Mouse (Mus musculus): ENCODE measurements around the gene 2310050C09Rik. TPM values are rescaled to one million over a fixed set of nuclear protein-coding genes. Genes with fewer than 3 reads are reported as not detected.

Gene 2310050C09Rik
- polyA plus RNA-seq, 2 experiments, result not detected

DNA sequence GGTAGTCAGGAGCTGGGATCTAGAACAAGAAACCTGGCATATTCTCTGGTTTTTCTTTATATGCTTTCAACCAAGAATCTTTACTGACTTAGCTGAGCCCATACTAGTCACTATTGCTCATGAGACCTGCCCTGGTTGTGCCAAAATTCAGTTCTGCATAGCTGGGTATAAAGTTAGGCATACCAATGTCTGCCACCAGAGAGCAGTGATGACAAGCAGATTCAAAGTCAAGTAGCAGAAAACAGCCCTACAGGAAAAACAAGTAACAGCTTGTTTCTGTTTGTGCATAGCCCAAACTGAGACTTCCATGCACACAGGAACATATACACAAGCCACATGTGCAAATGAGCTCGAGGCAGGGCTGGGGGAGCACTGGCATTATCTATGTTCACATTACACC lies 44.2 kb downstream of the 2310050C09Rik start:
- 4% methylated on average over 1 of the region's 1 CpGs for WGBS (ENCODE audit: insufficient replicate concordance)
- H3K27me3 ChIP-seq (ENCODE audit: control insufficient read depth, insufficient read depth, low read length), result no peaks in the 10 kb centered on the region
- H3K36me3 ChIP-seq (replicated peaks; ENCODE audit: control insufficient read depth, insufficient read depth, low read depth), result no peaks in the 10 kb centered on the region
- DNase-seq (ENCODE audit: low read depth in 3 of 3, low spot score in 3 of 3) (no peak), ATAC-seq (ENCODE audit: insufficient read depth) (no peak)
- TF ChIP-seq EP300 (IDR thresholded peaks at IDR 0.05; ENCODE audit: low read depth) (no peak), CTCF (IDR thresholded peaks at IDR 0.05; ENCODE audit: low read depth) (no peak)
- no peaks in the 10 kb centered on the region for H3K4me1 ChIP-seq (replicated peaks; ENCODE audit: control insufficient read depth in 2 of 2, insufficient read depth in 2 of 2, low read length in 1 of 2)
- no peak overlapping the region for H3K4me2 ChIP-seq (ENCODE audit: low read depth)
- no peaks in the 10 kb centered on the region for H3K9me3 ChIP-seq (ENCODE audit: control insufficient read depth, low read length)
- H3K9ac ChIP-seq (replicated peaks), result no peak overlapping the region
- H3K4me3 ChIP-seq (ENCODE audit: insufficient read depth in 1 of 2, low read depth in 2 of 2, low read length in 2 of 2), result no peak overlapping the region
- H3K27ac ChIP-seq, result no peak overlapping the region

Other genes starting within 250 kb of the 2310050C09Rik start
- not detected in 2 replicates for gene Lce6a, start 248.6 kb downstream of the 2310050C09Rik start, polyA plus RNA-seq (2012; rRNA removed)
- not detected in 2 replicates for gene Lce6a, start 248.6 kb downstream of the 2310050C09Rik start, polyA plus RNA-seq (2014; fragmentation: Nextera tagmentation; extraction: Ambion mirVana)
- not detected in 2 replicates for gene Lce1a1, start 221.9 kb downstream of the 2310050C09Rik start, polyA plus RNA-seq (2012; rRNA removed)
- not detected in 2 replicates for gene Lce1a1, start 221.9 kb downstream of the 2310050C09Rik start, polyA plus RNA-seq (2014; fragmentation: Nextera tagmentation; extraction: Ambion mirVana)
- not detected in 2 replicates for gene Lce1b, start 213.3 kb downstream of the 2310050C09Rik start, polyA plus RNA-seq (2012; rRNA removed)
- gene Lce1b, start 213.3 kb downstream of the 2310050C09Rik start, polyA plus RNA-seq (2014; fragmentation: Nextera tagmentation; extraction: Ambion mirVana), result not detected in 2 replicates
- gene Lce1a2, start 199.9 kb downstream of the 2310050C09Rik start, polyA plus RNA-seq (2012; rRNA removed), result not detected in 2 replicates
- gene Lce1a2, start 199.9 kb downstream of the 2310050C09Rik start, polyA plus RNA-seq (2014; fragmentation: Nextera tagmentation; extraction: Ambion mirVana), result not detected in 2 replicates
- not detected in 2 replicates for gene Lce1c, start 191.0 kb downstream of the 2310050C09Rik start, polyA plus RNA-seq (2012; rRNA removed)
- gene Lce1c, start 191.0 kb downstream of the 2310050C09Rik start, polyA plus RNA-seq (2014; fragmentation: Nextera tagmentation; extraction: Ambion mirVana), result not detected in 2 replicates
- not detected in 2 replicates for gene Lce1d, start 183.0 kb downstream of the 2310050C09Rik start, polyA plus RNA-seq (2012; rRNA removed)
- gene Lce1d, start 183.0 kb downstream of the 2310050C09Rik start, polyA plus RNA-seq (2014; fragmentation: Nextera tagmentation; extraction: Ambion mirVana), result not detected in 2 replicates
- not detected in 2 replicates for gene Lce1e, start 161.1 kb downstream of the 2310050C09Rik start, polyA plus RNA-seq (2012; rRNA removed)
- not detected in 2 replicates for gene Lce1e, start 161.1 kb downstream of the 2310050C09Rik start, polyA plus RNA-seq (2014; fragmentation: Nextera tagmentation; extraction: Ambion mirVana)
- not detected in 2 replicates for gene Lce1f, start 149.9 kb downstream of the 2310050C09Rik start, polyA plus RNA-seq (2012; rRNA removed)
- not detected in 2 replicates for gene Lce1f, start 149.9 kb downstream of the 2310050C09Rik start, polyA plus RNA-seq (2014; fragmentation: Nextera tagmentation; extraction: Ambion mirVana)
- gene Gm38119, start 131.1 kb downstream of the 2310050C09Rik start, polyA plus RNA-seq (2012; rRNA removed), result not detected in 2 replicates
- not detected in 2 replicates for gene Gm38119, start 131.1 kb downstream of the 2310050C09Rik start, polyA plus RNA-seq (2014; fragmentation: Nextera tagmentation; extraction: Ambion mirVana)
- gene Lce1g, start 117.9 kb downstream of the 2310050C09Rik start, polyA plus RNA-seq (2012; rRNA removed), result not detected in 2 replicates
- gene Lce1g, start 117.9 kb downstream of the 2310050C09Rik start, polyA plus RNA-seq (2014; fragmentation: Nextera tagmentation; extraction: Ambion mirVana), result not detected in 2 replicates
- gene Lce1h, start 105.2 kb downstream of the 2310050C09Rik start, polyA plus RNA-seq (2012; rRNA removed), result not detected in 2 replicates
- not detected in 2 replicates for gene Lce1h, start 105.2 kb downstream of the 2310050C09Rik start, polyA plus RNA-seq (2014; fragmentation: Nextera tagmentation; extraction: Ambion mirVana)
- gene Lce1i, start 91.3 kb downstream of the 2310050C09Rik start, polyA plus RNA-seq (2012; rRNA removed), result not detected in 2 replicates
- gene Lce1i, start 91.3 kb downstream of the 2310050C09Rik start, polyA plus RNA-seq (2014; fragmentation: Nextera tagmentation; extraction: Ambion mirVana), result not detected in 2 replicates
- gene Lce1j, start 79.7 kb downstream of the 2310050C09Rik start, polyA plus RNA-seq (2012; rRNA removed), result not detected in 2 replicates
- not detected in 2 replicates for gene Lce1j, start 79.7 kb downstream of the 2310050C09Rik start, polyA plus RNA-seq (2014; fragmentation: Nextera tagmentation; extraction: Ambion mirVana)
- not detected in 2 replicates for gene Lce1k, start 62.3 kb downstream of the 2310050C09Rik start, polyA plus RNA-seq (2012; rRNA removed)
- gene Lce1k, start 62.3 kb downstream of the 2310050C09Rik start, polyA plus RNA-seq (2014; fragmentation: Nextera tagmentation; extraction: Ambion mirVana), result not detected in 2 replicates
- gene Kprp, start 43.0 kb downstream of the 2310050C09Rik start, polyA plus RNA-seq (2012; rRNA removed), result not detected in 2 replicates
- gene Kprp, start 43.0 kb downstream of the 2310050C09Rik start, polyA plus RNA-seq (2014; fragmentation: Nextera tagmentation; extraction: Ambion mirVana), result not detected in 2 replicates
- gene Lce1l, start 18.9 kb downstream of the 2310050C09Rik start, polyA plus RNA-seq (2012; rRNA removed), result not detected in 2 replicates
- not detected in 2 replicates for gene Lce1l, start 18.9 kb downstream of the 2310050C09Rik start, polyA plus RNA-seq (2014; fragmentation: Nextera tagmentation; extraction: Ambion mirVana)
- gene Lce3a, start 56.0 kb upstream of the 2310050C09Rik start, polyA plus RNA-seq (2012; rRNA removed), result not detected in 2 replicates
- gene Lce3a, start 56.0 kb upstream of the 2310050C09Rik start, polyA plus RNA-seq (2014; fragmentation: Nextera tagmentation; extraction: Ambion mirVana), result not detected in 2 replicates
- not detected in 2 replicates for gene Lce3b, start 62.8 kb upstream of the 2310050C09Rik start, polyA plus RNA-seq (2012; rRNA removed)
- gene Lce3b, start 62.8 kb upstream of the 2310050C09Rik start, polyA plus RNA-seq (2014; fragmentation: Nextera tagmentation; extraction: Ambion mirVana), result not detected in 2 replicates
- gene Lce3c, start 74.3 kb upstream of the 2310050C09Rik start, polyA plus RNA-seq (2012; rRNA removed), result not detected in 2 replicates
- not detected in 2 replicates for gene Lce3c, start 74.3 kb upstream of the 2310050C09Rik start, polyA plus RNA-seq (2014; fragmentation: Nextera tagmentation; extraction: Ambion mirVana)
- gene Lce3d, start 87.2 kb upstream of the 2310050C09Rik start, polyA plus RNA-seq (2012; rRNA removed), result not detected in 2 replicates
- not detected in 2 replicates for gene Lce3d, start 87.2 kb upstream of the 2310050C09Rik start, polyA plus RNA-seq (2014; fragmentation: Nextera tagmentation; extraction: Ambion mirVana)
- gene Lce3e, start 96.8 kb upstream of the 2310050C09Rik start, polyA plus RNA-seq (2012; rRNA removed), result not detected in 2 replicates
- not detected in 2 replicates for gene Lce3e, start 96.8 kb upstream of the 2310050C09Rik start, polyA plus RNA-seq (2014; fragmentation: Nextera tagmentation; extraction: Ambion mirVana)
- not detected in 2 replicates for gene Lce3f, start 122.0 kb upstream of the 2310050C09Rik start, polyA plus RNA-seq (2012; rRNA removed)
- not detected in 2 replicates for gene Lce3f, start 122.0 kb upstream of the 2310050C09Rik start, polyA plus RNA-seq (2014; fragmentation: Nextera tagmentation; extraction: Ambion mirVana)
- gene Crct1, start 145.5 kb upstream of the 2310050C09Rik start, polyA plus RNA-seq (2012; rRNA removed), result not detected in 2 replicates
- gene Crct1, start 145.5 kb upstream of the 2310050C09Rik start, polyA plus RNA-seq (2014; fragmentation: Nextera tagmentation; extraction: Ambion mirVana), result not detected in 2 replicates
- not detected in 2 replicates for gene Lce1m, start 148.8 kb upstream of the 2310050C09Rik start, polyA plus RNA-seq (2012; rRNA removed)
- gene Lce1m, start 148.8 kb upstream of the 2310050C09Rik start, polyA plus RNA-seq (2014; fragmentation: Nextera tagmentation; extraction: Ambion mirVana), result not detected in 2 replicates
- gene Gm4858, start 198.6 kb upstream of the 2310050C09Rik start, polyA plus RNA-seq (2012; rRNA removed), result not detected in 2 replicates
- gene Gm4858, start 198.6 kb upstream of the 2310050C09Rik start, polyA plus RNA-seq (2014; fragmentation: Nextera tagmentation; extraction: Ambion mirVana), result not detected in 2 replicates